Mouse (Mus musculus) liver, embryonic 14.5 days (tissue): ENCODE results near the gene Gm16368.
"Not testable (repeated sequence)": the region's sequence is repeated elsewhere in the genome, so short reads cannot be mapped to it uniquely, and the experiment has no call there.

ENCODE experiments used
- CTCF ChIP-seq: IDR thresholded peaks from 2 replicates; pipeline ENCODE4 v1.5.1; 2016; ENCODE audit warnings: antibody characterized with exemption, low read depth, control low read depth
- EP300 ChIP-seq: IDR thresholded peaks from 2 replicates; pipeline ENCODE4 v1.6.1; 2016; ENCODE audit warnings: antibody characterized with exemption, low read depth

- not testable (repeated sequence) for TF ChIP-seq CTCF, EP300
Measured at GRCm38 (mm10) chr12:88083397-88083796, at the start of gene Gm16368.
